Mouse (Mus musculus): ENCODE measurements around the gene Tmod4. TPM values are rescaled to one million over a fixed set of nuclear protein-coding genes. Genes with fewer than 3 reads are reported as not detected.
"Not testable (repeated sequence)": the region's sequence is repeated elsewhere in the genome, so short reads cannot be mapped to it uniquely, and the experiment has no call there.

The Tmod4 gene
- polyA plus RNA-seq, 1 experiment from 2014 or later = 0.19 TPM

DNA sequence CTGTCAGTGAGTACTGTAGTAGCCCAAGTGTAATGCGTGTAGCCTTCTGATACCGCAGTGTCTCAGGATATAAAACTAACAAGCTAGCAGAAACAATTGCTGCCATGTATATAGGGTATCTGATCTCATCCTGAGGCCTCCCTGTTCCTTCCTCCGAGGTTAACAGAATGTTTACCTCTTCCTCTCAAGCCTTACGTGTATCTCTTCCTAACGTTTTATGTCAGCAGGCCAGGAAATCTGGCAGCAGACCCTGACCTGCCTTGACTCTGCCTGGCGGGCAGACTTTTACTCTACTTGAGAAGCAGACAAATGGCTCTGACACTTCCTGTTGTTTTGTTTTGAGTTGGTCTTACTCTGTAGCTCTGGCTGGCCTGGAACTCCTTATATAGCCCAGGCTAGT is 2.7 kb upstream of the Tmod4 start:
- H3K9me3 ChIP-seq (replicated peaks) = no peaks in the 10 kb centered on the region
- H3K36me3 ChIP-seq = peaks cover 55% of the 10 kb centered on the region
- H3K4me3 ChIP-seq = no peak overlapping the region
- H3K4me1 ChIP-seq = peaks cover 7% of the 10 kb centered on the region
- 55% methylated on average over 6 of the region's 6 CpGs for WGBS (ENCODE audit: insufficient replicate concordance)
- 0 out of 2 replicates have a peak, but pooled peaks have one; percentile 24 for ATAC-seq
- H3K27ac ChIP-seq = peak overlapping the region; percentile 36; the same call in 1 of the 2 replicates
- no peak overlapping the region for H3K9ac ChIP-seq
- no peaks in the 10 kb centered on the region for H3K27me3 ChIP-seq (replicated peaks)
- H3K4me2 ChIP-seq = no peak overlapping the region

DNA sequence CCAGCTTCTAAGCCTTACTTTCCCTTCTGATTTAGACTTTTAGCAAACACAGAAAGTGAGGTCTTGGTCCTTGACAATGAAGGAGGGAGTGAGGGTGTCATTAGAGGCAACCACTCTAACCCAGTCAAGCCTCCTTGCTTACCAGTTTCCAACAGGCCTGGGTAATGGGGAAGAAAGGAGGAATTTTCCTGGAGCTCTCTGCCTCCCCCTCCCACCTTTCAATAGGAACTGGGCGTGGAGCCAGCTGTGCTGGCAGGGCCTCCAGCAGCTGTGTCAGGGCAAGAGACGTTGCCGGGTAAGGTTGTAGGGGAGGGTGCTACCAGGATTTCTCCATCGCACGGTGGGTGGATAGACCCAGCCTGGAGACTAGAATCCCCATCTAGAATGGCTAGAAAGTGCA is 696 bp downstream of the Tmod4 start:
- WGBS (ENCODE audit: insufficient replicate concordance) = 59% methylated on average over 5 of the region's 5 CpGs

DNA sequence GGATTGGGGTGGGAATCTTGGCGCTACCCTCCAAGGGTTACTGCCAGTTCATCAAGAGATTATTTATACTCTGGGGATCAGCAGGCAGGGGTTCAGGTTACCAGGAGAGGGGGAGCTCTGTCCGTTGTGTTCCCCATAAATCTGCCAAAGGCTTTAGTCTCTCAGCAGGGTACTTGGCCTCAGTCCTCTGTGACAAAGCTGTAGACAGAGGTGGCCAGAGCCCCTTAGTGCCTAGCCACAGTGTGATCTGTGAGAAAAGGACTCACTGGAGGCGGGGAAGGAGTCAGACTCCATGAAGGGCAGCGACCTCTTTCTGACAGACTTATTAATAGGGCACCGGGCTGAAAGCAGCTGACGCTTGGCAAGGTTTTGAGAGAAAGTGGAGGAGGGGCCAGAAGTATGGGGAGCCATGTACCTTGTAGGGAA is 5.0 kb downstream of the Tmod4 start:
- WGBS (ENCODE audit: insufficient replicate concordance) = 70% methylated on average over 6 of the region's 6 CpGs
- H3K4me3 ChIP-seq = no peak overlapping the region
- H3K4me1 ChIP-seq = peaks cover 15% of the 10 kb centered on the region
- ATAC-seq = no peak
- peaks cover 32% of the 10 kb centered on the region for H3K36me3 ChIP-seq
- H3K9ac ChIP-seq = no peak overlapping the region
- no peak overlapping the region for H3K4me2 ChIP-seq
- no peak overlapping the region for H3K27ac ChIP-seq
- no peaks in the 10 kb centered on the region for H3K9me3 ChIP-seq (replicated peaks)
- H3K27me3 ChIP-seq (replicated peaks) = no peaks in the 10 kb centered on the region

More for the DNA sequence above, 696 bp downstream of the Tmod4 start:
- Histone ChIP-seq H3K9ac (no peak overlapping the region), H3K27ac (no peak overlapping the region), H3K4me3 (no peak overlapping the region), H3K4me2 (no peak overlapping the region), H3K9me3 (replicated peaks) (no peaks in the 10 kb centered on the region), H3K36me3 (peaks cover 39% of the 10 kb centered on the region), H3K4me1 (peaks cover 7% of the 10 kb centered on the region), H3K27me3 (replicated peaks) (no peaks in the 10 kb centered on the region)
- no peak for ATAC-seq

DNA sequence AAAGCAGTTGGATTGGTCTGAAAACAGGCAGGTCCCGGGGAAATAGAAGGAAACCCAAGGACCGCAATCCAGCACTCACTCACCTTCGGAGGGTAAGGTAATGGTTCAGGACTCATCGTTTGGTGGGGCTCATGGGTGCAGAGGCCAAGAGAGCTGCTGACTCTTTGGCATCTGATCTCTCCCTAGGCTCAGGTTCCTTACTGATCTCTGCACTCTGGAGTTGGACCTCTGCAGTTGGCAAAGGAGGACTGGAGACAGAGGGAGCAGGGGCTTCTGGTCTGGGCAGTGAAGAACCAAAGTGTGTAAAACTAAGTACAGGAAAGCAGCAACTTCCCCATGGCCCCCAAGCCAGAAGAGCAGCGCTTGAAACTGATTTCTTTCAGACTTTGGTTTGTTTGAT is 5.8 kb downstream of the Tmod4 start:
- Histone ChIP-seq H3K36me3 (peaks cover 32% of the 10 kb centered on the region), H3K4me1 (peaks cover 13% of the 10 kb centered on the region), H3K27ac (no peak overlapping the region), H3K9ac (no peak overlapping the region), H3K4me2 (no peak overlapping the region), H3K27me3 (replicated peaks) (no peaks in the 10 kb centered on the region), H3K9me3 (replicated peaks) (no peaks in the 10 kb centered on the region), H3K4me3 (no peak overlapping the region)
- no peak for ATAC-seq
- WGBS (ENCODE audit: insufficient replicate concordance) = 80% methylated on average over 5 of the region's 5 CpGs

DNA sequence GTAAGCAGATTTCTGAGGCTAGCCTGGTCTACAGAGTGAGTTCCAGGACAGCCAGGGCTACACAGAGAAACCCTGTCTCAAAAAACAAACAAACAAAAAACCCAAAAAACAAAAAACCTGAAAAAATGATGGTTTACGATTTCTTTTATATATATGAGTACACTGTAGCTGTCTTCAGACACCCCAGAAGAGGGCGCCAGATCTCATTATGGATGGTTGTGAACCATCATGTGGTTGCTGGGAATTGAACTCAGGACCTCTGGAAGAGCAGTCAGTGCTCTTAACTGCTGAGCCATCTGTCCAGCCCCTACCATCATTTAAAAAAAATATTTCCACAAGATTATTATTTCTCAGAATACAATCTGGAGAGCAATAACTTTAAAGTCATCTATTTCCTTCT is 8.1 kb downstream of the Tmod4 start:
- not testable (repeated sequence) for H3K9me3 ChIP-seq (replicated peaks); H3K4me2 ChIP-seq; H3K4me3 ChIP-seq; H3K27me3 ChIP-seq (replicated peaks); H3K9ac ChIP-seq; ATAC-seq; H3K27ac ChIP-seq
- WGBS (ENCODE audit: insufficient replicate concordance) = 76% methylated on average over 2 of the region's 2 CpGs
- H3K36me3 ChIP-seq = peaks cover 32% of the 10 kb centered on the region
- H3K4me1 ChIP-seq = peaks cover 29% of the 10 kb centered on the region

DNA sequence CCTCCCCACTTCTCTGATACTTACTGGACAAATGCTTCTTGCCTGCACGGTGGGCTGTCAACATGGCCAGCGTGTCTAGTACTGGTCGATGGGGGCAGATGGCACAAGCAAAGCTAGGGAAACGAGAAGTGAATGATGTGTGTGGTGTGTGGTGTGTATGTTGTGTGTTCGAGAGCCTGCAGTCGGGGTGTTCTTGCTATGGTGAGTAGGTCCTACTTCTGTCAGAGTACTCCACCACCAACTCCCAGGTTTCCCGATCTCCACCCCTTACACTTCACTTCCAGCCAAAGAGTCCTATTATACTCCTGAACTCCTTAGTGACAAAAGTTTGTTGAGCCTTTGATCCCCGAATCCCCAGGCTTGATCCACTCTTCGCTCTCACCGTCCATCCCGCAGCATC is 8.9 kb downstream of the Tmod4 start:
- no peak; the same call in 1 of the 2 replicates for ATAC-seq

DNA sequence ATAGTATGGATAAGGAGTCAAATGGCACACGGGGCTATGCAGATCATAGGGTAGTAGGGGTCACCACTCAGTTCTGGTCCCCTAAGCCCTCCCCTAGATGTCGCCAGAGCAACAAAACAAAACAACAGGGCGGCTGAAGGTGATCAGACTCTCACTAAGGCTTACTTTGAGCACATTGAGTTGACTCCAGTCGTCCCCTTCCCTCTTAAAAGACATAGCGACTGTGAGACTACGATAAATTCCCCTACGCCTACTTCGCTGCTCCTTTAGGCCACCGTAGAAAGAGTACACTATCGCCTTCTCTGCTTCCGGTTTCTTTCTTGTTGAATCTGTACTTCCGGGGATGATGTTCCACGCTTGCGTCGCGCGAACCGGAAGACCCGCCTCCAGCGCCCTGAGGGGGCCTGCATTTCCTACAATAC is 9.4 kb downstream of the Tmod4 start, which contains the start of the genes Scnm1 and Lysmd1:
TSS of gene Scnm1 (minus strand) at position 332 of the 422 bp plus-strand sequence.
TSS of gene Lysmd1 (plus strand) at position 409 of the 422 bp plus-strand sequence.
- ATAC-seq = peak; percentile 90
- H3K36me3 ChIP-seq = peaks cover 37% of the 10 kb centered on the region
- H3K9me3 ChIP-seq (replicated peaks) = no peaks in the 10 kb centered on the region
- WGBS (ENCODE audit: insufficient replicate concordance) = 1% methylated on average over 20 of the region's 20 CpGs
- peaks cover 29% of the 10 kb centered on the region for H3K4me1 ChIP-seq
- H3K4me2 ChIP-seq = peak within 1 kb of the TSS; percentile 84
- peak within 1 kb of the TSS; percentile 80 for H3K27ac ChIP-seq
- peak within 1 kb of the TSS; percentile 79 for H3K4me3 ChIP-seq
- peak within 1 kb of the TSS; percentile 81 for H3K9ac ChIP-seq
- H3K27me3 ChIP-seq (replicated peaks) = no peaks in the 10 kb centered on the region

More for the DNA sequence above, 8.9 kb downstream of the Tmod4 start:
- peaks cover 29% of the 10 kb centered on the region for H3K4me1 ChIP-seq
- peak overlapping the region; percentile 81 for H3K9ac ChIP-seq
- peak overlapping the region; percentile 84 for H3K4me2 ChIP-seq
- 47% methylated on average over 11 of the region's 11 CpGs for WGBS (ENCODE audit: insufficient replicate concordance)
- H3K36me3 ChIP-seq = peaks cover 36% of the 10 kb centered on the region
- peak overlapping the region; percentile 80 for H3K27ac ChIP-seq
- no peaks in the 10 kb centered on the region for H3K9me3 ChIP-seq (replicated peaks)
- H3K27me3 ChIP-seq (replicated peaks) = no peaks in the 10 kb centered on the region
- peak overlapping the region; percentile 79 for H3K4me3 ChIP-seq

DNA sequence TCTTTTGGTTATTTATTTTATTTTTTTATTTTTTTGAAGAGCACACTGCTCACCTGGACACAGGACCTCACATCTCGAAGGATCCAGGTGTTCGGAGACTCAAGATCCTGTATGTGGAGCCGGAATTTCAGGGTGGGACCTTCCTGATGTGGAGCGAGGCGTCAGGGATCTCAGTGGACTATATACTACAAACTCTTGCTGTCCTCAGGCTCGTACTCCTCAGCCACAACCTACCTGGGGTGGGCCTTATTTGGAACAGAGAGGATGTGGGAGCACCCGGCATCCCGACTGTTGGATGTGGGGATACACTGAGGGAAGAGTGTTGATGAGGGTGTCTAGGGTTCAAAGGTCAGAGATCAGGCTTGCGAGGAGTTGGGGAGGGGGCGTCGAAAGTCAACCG is 9.9 kb downstream of the Tmod4 start:
- ATAC-seq = peak; percentile 66
- Histone ChIP-seq H3K36me3 (peaks cover 35% of the 10 kb centered on the region), H3K4me3 (peak overlapping the region; percentile 79), H3K4me1 (peaks cover 29% of the 10 kb centered on the region)
- not testable (repeated sequence) for H3K9ac ChIP-seq; H3K27ac ChIP-seq; H3K9me3 ChIP-seq (replicated peaks); H3K27me3 ChIP-seq (replicated peaks); H3K4me2 ChIP-seq
- WGBS (ENCODE audit: insufficient replicate concordance) = no CpG with 5 or more reads among the region's 12 CpGs

DNA sequence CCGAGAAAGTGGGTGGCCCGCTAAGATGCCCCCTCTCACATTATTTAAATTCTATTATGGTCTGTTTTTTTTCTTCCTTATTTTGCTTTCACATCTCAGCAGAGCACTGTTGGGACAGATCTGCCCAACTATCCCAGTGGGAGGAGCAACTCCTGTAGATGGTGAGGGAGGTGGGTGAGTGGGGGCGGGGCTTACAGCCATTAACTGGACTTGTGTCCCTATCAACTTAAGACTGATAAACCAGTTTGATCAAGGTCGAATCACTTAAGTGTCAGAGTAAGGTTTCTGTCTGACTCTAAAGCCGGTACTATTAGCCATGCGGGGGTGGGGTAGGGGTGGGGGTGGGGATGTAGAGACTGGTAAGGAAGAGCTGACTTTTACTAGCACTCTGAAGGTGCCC is 10.7 kb downstream of the Tmod4 start:
- Histone ChIP-seq H3K36me3 (peaks cover 33% of the 10 kb centered on the region), H3K27me3 (replicated peaks) (no peaks in the 10 kb centered on the region), H3K27ac (peak overlapping the region; percentile 58), H3K4me2 (peak overlapping the region; percentile 76), H3K4me1 (peaks cover 37% of the 10 kb centered on the region), H3K9ac (peak overlapping the region; percentile 55), H3K9me3 (replicated peaks) (no peaks in the 10 kb centered on the region), H3K4me3 (peak overlapping the region; percentile 57)
- WGBS (ENCODE audit: insufficient replicate concordance) = 4% methylated on average over 6 of the region's 6 CpGs
- peak; percentile 57 for ATAC-seq

DNA sequence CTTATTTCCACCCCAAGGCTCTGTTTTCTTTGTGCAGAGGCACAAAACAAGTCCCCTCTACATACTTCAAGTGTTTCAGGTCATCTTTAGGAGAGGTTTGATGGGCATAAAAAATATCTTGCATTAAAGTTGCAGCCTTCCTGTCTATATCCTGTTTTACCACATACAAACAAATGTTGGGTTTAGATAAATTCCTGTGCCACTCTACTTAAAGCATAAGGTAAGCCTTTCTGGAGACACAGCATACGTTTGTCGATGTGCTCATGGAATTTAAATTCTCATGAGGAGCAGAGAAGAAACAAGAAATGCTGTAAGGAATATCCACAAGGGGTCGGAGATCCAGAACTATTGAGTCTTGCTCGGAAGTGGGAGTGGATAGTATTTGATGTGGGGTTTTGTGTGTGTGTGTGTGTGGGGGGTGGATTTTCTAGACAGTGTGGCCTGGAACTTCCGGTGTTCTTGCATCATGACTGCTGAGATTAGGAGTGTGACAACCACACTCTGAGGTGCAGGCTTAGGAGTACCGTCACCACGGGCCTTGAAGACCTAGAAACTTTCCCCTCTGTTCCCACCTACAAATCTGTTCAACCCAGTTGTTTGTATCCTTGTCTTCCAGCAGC is 11.3 kb downstream of the Tmod4 start:
- 42% methylated on average over 7 of the region's 7 CpGs for WGBS (ENCODE audit: insufficient replicate concordance)
- Histone ChIP-seq H3K9me3 (replicated peaks) (no peaks in the 10 kb centered on the region), H3K4me2 (peak overlapping the region; percentile 76), H3K9ac (peak overlapping the region; percentile 55), H3K27ac (peak overlapping the region; percentile 58), H3K27me3 (replicated peaks) (no peaks in the 10 kb centered on the region), H3K36me3 (peaks cover 34% of the 10 kb centered on the region), H3K4me1 (peaks cover 42% of the 10 kb centered on the region), H3K4me3 (peak overlapping the region; percentile 57)
- ATAC-seq = no peak

DNA sequence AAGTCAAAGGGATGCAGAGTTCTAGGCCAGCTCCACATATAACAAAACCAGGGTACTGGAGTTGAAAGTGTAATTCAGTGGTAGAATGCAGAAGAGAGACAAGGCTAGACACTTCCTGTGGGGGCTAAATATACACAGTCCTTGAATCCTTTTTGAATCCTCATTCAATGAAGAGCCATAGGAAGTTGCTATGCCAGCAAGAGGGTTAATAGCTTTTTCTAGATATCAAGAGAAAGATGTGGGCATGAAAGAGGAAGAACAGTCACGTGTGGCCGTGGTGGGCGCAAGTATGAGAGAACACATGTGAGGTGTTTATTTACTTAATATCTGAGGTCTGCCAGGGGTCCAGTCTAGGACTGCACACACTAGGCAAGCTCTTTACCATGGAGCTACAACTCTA is 12.1 kb downstream of the Tmod4 start:
- H3K9ac ChIP-seq = no peak overlapping the region
- peak overlapping the region; percentile 58 for H3K27ac ChIP-seq
- no peak overlapping the region for H3K4me3 ChIP-seq
- H3K4me2 ChIP-seq = peak overlapping the region; percentile 76; the same call in 1 of the 2 replicates
- peaks cover 31% of the 10 kb centered on the region for H3K36me3 ChIP-seq
- H3K9me3 ChIP-seq (replicated peaks) = no peaks in the 10 kb centered on the region
- H3K27me3 ChIP-seq (replicated peaks) = no peaks in the 10 kb centered on the region
- H3K4me1 ChIP-seq = peaks cover 43% of the 10 kb centered on the region
- no peak for ATAC-seq
- 60% methylated on average over 3 of the region's 3 CpGs for WGBS (ENCODE audit: insufficient replicate concordance)

DNA sequence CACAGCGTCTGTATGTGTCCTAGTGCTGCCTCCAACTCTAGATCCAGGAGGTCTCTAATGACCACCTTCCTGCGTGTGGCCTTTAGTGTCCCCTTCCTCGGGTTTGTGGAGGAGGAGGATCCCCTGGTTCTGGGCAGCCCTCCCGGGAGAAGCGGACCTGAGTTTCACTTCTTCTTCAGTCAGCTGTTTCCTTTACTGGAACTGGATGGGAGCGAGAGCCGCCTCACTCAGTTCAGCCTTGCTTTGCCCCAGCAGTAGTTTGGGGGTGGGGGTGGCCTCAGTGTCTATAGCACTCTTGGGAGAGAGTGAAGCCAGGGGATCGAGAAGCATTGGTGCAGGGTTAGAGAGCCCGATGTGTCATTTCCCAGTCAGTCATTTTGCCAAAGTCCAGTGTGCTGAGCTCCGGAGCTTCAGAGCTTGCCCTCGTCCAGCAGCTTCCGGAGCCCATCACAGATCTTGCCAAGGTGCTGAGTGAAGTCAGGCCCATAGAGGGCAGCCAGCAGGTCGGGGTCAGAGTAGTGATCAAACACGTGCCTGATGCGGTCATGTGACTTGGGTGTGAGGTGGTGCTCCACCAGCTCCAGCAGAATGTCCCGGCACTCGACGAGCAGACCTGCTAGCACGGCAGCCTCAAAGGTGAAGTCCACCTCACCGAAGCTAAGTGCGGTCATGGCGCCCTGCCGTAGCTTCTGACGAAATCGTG is 15.5 kb downstream of the Tmod4 start:
- no peak for ATAC-seq
- H3K9ac ChIP-seq = no peak overlapping the region
- H3K36me3 ChIP-seq = peaks cover 19% of the 10 kb centered on the region
- H3K4me2 ChIP-seq = peak overlapping the region; percentile 32
- H3K27me3 ChIP-seq (replicated peaks) = no peaks in the 10 kb centered on the region
- no peak overlapping the region for H3K27ac ChIP-seq
- H3K9me3 ChIP-seq (replicated peaks) = no peaks in the 10 kb centered on the region
- 56% methylated on average over 25 of the region's 25 CpGs for WGBS (ENCODE audit: insufficient replicate concordance)
- peaks cover 45% of the 10 kb centered on the region for H3K4me1 ChIP-seq
- no peak overlapping the region for H3K4me3 ChIP-seq

Data from liver, embryonic 12.5 days (tissue).